Mouse (Mus musculus): ENCODE data around the gene Nin. TPM values are rescaled to one million over a fixed set of nuclear protein-coding genes. Genes with fewer than 3 reads are reported as not detected.

Gene Nin
- polyA plus RNA-seq, 3 experiments from 2014 or later: 14.6 to 25.0 (median 24.6) TPM

DNA sequence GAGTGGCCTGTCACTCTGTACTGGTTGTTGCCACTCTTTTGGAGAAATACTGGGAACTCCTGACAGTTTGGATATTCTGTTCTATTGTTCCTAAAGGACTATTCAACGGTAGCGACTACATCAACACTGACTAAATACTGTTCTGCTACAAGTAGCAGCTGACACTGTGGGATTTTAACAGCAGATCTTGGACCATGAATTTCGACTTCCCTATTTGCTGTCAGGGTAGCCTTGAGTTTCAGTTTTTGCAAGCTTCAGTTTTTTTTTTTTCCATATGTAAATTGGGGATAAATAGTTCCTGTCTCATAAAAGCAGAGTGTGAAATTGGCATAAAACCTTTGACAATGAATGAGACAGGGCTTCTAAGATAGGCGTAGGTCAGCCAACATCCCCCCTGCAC is 103.2 kb downstream of the Nin start:
- no peak for ATAC-seq

DNA sequence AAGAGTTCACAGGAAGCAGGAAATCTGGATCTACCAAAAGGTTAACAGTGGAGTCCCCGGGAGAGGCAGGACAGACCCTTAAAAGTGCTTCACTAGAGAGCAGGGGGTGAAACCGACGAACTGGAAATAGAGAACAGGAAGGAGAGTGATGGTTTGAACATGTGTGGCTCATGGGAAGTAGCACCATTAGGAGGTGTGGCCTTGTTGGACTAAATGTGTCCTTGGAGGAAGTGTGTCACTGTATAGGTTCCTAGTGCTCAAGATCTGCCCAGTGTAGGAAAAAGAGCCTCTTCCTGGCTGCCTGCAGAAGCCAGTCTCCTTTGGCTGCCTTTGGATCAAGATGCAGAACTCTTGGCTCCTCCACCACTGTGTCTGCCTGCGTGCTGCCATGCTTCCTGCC is 108.4 kb downstream of the Nin start:
- ATAC-seq: no peak

DNA sequence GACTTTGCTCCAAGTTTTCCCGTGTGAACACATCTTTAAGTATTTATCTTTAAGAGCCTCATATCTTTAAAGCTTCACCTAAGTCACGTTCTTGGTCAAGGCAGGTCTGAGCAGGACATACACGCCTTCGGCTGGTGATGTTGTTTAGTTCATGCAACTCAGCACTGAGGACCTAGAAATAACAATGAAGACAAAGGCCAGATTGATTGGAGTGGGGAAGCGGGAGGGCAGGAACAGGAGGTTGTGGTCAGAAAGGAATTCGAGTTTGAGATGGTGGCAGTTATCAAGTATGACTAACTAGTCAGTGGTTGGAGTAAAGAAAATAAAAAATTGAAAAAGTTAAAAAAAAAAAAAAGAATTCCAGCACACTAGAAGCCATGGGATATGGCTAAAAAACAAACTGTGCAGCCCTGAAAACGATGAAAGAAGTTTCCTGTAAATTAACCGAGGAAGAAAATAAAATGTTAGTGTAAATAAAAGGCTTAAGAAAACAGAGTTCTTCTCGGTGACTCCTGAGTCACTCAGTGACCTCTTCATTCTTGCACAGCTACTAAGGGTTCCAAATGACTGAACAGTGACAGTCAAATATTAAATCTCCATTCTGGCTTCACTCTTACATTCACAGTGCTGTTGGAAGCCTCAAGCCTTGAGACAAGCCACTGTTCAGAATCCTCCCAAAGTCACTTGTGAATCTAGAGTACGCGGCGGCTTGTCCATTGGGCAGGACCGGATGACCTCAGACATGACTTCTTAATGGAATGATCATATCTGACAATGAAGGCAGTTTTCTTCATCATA is 115.1 kb downstream of the Nin start:
- no peak for ATAC-seq

DNA sequence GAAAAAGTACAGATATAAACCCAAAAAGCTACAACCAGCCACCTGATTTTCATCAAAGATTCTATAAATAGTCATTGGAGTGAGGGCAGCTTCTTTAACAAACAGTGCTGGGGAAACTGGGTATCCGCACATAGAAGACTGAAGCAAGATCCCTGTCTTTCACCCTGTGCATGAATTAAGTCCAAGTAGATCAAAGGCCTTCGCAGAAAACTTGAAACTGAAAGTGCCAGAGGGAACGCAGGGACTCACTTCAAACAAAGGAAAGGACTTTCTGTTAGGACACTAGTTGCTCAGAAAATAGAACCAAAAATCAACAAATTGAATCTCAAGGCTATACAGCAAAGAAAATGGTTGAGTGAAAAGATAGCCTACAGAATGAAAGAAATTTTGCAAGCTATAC is 118.1 kb downstream of the Nin start:
- no peak for ATAC-seq

- peak; percentile 63 for ATAC-seq
Measured at GRCm38 (mm10) chr12:69986786-69987497, 126.6 kb downstream of the Nin start, which contains the start of gene Sav1. Gene Sav1, minus strand, starts transcription at chr12:69987002.

DNA sequence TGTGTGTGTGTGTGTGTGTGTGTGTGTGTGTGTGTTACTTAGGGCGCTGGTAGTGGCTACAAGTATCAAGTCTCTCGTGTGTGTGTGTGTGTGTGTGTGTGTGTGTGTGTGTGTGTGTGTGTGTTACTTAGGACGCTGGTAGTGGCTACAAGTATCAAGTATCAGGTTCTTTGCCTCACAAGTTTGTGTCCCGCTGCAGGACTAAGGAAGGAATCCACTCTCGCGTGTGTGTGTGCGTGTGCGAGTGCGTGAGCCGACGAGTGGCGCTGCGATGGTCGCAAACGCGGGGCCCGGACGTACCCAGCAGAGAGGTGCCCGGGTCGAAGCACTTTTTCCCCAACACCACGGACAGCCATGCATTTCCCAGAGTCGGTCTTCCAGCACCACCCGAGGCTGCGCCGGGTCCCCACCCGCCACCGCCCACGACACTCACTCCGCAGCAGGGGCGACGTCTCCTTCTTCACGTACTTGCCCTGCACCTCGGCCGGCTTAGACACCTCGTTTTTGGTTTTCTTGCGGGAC is 127.2 kb downstream of the Nin start:
- ATAC-seq: peak; percentile 33

- no peak for ATAC-seq
Measured at GRCm38 (mm10) chr12:69985546-69985945, 128.0 kb downstream of the Nin start.

DNA sequence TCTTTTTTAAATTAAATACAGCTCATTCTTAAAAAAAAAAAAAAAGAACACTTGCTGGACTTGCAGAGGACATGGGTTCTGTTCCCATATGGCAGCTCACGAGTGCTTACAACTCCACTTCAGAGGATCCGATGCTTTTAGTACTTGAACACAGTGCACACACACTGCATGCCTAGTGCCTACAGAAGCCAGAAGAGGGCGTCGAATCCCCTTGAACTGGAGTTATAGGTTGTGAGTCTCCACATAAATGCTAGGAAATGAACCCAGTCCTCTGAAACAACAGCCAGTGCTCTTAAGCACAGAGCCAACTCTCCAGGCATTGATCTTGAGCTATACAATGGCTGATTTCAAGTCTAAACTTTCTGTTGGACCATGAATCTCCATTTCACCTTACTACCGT is 130.6 kb downstream of the Nin start:
- ATAC-seq: no peak

- peak; percentile 7 for ATAC-seq
Measured at GRCm38 (mm10) chr12:69977376-69977998, 136.0 kb downstream of the Nin start.

- peak; percentile 76 for ATAC-seq
Measured at GRCm38 (mm10) chr12:69976688-69977087, 136.8 kb downstream of the Nin start.

GRCm38 (mm10) chr12:69973666-69974065 is 139.9 kb downstream of the Nin start:
- ATAC-seq: no peak

DNA sequence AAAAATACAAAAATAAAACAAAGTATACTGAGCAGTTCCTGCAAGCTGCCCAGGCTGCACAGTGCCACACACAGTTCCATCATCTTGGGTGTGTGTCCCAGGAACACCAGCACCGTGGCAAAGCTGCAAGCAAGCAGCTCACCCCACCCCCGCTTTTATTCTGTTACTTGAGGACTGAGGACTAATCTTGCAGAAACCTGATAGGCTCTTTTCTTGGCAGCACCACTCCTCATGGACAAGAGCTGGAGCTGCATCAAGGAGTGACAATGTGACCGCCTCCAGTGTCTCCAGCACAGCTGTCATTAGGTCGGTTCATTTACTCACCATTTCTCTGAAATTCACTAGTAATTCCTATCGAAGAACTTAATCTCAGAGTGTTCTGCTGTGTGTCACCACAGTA is 145.4 kb downstream of the Nin start:
- ATAC-seq: no peak

GRCm38 (mm10) chr12:69967112-69967511 is 146.4 kb downstream of the Nin start:
- no peak for ATAC-seq

DNA sequence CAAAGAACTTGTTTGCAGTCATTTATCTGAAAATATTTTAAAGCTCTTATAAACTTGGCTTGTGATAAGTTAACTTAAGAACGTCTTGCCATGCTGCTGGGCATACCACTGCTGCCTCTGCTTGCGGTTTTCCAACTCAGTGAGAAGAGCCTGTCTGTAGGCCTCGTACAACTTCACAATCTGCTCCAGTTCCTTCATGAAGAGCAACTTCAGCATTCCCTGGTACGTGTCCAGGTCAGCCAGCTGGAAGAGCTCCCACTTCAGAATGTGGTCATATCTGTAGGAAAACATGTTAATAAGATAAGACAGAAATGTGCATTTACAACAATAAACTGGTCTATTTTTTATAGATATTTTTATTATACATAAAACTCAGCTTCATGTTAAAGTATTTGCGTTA is 147.4 kb downstream of the Nin start:
- no peak for ATAC-seq

GRCm38 (mm10) chr12:69965644-69966043 is 147.9 kb downstream of the Nin start:
- no peak for ATAC-seq

DNA sequence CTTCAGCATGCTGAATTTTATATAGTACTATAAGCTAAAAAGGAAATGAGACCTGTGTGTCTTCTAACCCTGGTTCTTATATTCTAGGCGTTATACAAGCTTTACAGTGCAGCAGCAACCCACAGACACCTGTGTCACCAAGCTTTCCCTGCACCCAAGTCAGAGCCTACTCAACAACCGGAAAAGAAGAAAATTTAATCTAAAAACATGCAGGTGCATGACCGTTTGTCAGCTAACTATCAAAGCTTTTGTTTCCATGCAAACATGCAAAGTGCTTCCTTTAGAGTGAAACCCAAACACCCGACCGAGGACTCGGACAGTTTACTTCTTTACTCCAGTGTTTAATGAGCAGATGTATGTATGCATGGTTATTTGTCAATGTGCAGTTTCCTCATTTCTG is 150.4 kb downstream of the Nin start:
- no peak for ATAC-seq

GRCm38 (mm10) chr12:69962468-69962867 is 151.0 kb downstream of the Nin start:
- peak; percentile 73 for ATAC-seq

Other genes starting within 250 kb of the Nin start
- under 1 TPM; 0.10 to 0.75 (median 0.42) TPM for gene Atl1, start 221.1 kb downstream of the Nin start, polyA plus RNA-seq (2017; shearing (Covaris generic))
- gene Map4k5, start 220.5 kb downstream of the Nin start, polyA plus RNA-seq (2017; shearing (Covaris generic)): 1 to 10 TPM; 1.1 to 4.8 (median 4.6) TPM
- gene Sav1, start 126.7 kb downstream of the Nin start, polyA plus RNA-seq (2017; shearing (Covaris generic)): 1 to 10 TPM; 2.9 to 3.5 (median 3.3) TPM
- 1 to 10 TPM in 2 of 3 experiments, under 1 TPM in 1; 0.53 to 3.1 (median 1.9) TPM for gene Abhd12b, start 40.4 kb upstream of the Nin start, polyA plus RNA-seq (2017; shearing (Covaris generic))
- gene Pygl, start 117.8 kb upstream of the Nin start, polyA plus RNA-seq (2017; shearing (Covaris generic)): 1 to 10 TPM in 1 of 3 experiments, under 1 TPM in 2; 0.16 to 1.1 (median 0.77) TPM
- not detected for gene Trim9, start 233.9 kb upstream of the Nin start, polyA plus RNA-seq (2017; shearing (Covaris generic))

All from inflammation-experienced regulatory T-cells, adult 6 months (primary cell).